Mouse (Mus musculus) layer of hippocampus, adult 11-12 months (tissue): Measurements from ENCODE around the gene Pnp2.

Source experiments
- DNase-seq: peaks from one replicate; pipeline ENCODE4 v3.0.0; 2022; ENCODE audit warnings: low spot score

Pnp2 gene

GRCm38 (mm10) chr14:51008781-51009180, 53.0 kb downstream of the Pnp2 start:
- no peak for DNase-seq

- no peak for DNase-seq
Measured at GRCm38 (mm10) chr14:51009572-51009971, 53.8 kb downstream of the Pnp2 start.
